Mouse (Mus musculus): ENCODE data around the gene Ptgir. TPM values are rescaled to one million over a fixed set of nuclear protein-coding genes. Genes with fewer than 3 reads are reported as not detected.
"Not testable (repeated sequence)": the region's sequence is repeated elsewhere in the genome, so short reads cannot be mapped to it uniquely, and the experiment has no call there.

The Ptgir gene
- polyA plus RNA-seq, 1 experiment, result 0.20 TPM

DNA sequence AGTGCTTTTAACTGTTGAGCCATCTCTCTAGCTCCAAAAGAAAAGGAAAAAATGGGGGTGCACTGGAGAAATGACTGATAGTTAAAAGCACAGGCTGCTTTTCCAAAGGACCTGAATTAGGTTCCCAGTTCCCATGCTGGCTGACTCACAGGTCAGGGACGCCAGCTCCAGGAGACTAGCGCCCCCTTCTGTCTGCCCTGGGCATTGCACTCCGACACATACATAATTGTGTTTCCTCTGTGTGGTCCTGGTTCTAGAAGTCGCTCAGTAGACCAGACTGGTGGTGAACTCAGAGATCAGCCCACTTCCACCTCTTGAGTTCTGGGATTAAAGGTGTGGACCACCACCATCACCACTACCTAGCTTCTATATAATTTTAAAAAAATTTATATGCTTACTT, 31.0 kb downstream of the Ptgir start:
- no peak for DNase-seq (ENCODE audit: extremely low spot score in 1 of 2, low spot score in 1 of 2)

DNA sequence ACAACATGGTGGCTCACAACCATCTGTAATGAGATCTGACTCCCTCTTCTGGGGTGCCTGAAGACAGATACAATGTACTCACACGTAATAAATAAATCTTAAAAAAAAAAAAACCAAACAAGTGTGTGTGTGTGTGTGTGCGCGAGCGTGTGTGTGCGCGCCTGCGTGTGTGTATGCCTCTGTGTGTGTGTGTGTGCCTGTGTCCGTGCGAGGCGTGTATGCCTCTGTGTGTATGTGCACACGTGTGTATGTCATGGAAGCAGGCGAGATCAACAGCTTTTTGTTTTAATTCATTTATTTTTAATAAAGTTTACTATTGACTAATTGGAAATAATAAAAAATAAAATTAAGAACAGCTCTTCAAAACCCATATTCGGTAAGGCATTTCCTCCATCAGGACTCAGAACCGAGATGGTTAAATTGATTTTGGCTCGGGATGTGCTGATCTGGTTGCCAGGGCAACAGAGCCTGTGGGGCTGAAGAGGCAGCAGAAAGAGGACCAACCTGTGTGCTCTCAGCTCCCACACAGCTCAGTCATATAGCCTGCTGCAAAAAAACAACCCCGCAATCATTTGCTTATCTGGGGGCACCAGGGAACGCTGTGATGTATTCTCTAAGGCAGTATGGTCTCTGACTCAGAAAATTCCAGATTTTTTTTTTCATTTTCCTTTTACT, 32.0 kb downstream of the Ptgir start:
- DNase-seq (ENCODE audit: extremely low spot score in 1 of 2, low spot score in 1 of 2), result peak in 1 of 2 experiments; percentile 80

GRCm38 (mm10) chr7:16940292-16940691, 34.0 kb downstream of the Ptgir start:
- DNase-seq (ENCODE audit: extremely low spot score in 1 of 2, low spot score in 1 of 2), result peak in 1 of 2 experiments; percentile 89

DNA sequence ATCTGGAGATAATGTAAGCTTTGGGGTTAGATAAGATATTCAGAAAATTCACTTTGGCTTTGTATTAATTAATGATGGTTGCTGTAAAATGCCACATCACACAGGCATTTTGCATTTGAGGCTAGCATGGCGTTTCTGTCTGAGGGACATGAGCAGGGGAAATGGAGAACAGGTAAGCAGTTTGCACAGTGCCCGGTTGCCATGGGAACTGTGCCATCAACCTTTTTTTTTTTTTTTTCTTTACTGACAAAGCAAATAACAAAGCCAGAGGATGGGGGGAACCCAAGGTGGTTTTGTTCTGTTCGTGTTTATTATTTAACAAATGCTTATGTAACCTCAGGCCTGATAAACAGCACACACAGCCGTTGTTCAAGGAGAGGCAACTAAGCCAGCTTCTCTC, 36.6 kb downstream of the Ptgir start:
- DNase-seq (ENCODE audit: extremely low spot score in 1 of 2, low spot score in 1 of 2), result no peak

DNA sequence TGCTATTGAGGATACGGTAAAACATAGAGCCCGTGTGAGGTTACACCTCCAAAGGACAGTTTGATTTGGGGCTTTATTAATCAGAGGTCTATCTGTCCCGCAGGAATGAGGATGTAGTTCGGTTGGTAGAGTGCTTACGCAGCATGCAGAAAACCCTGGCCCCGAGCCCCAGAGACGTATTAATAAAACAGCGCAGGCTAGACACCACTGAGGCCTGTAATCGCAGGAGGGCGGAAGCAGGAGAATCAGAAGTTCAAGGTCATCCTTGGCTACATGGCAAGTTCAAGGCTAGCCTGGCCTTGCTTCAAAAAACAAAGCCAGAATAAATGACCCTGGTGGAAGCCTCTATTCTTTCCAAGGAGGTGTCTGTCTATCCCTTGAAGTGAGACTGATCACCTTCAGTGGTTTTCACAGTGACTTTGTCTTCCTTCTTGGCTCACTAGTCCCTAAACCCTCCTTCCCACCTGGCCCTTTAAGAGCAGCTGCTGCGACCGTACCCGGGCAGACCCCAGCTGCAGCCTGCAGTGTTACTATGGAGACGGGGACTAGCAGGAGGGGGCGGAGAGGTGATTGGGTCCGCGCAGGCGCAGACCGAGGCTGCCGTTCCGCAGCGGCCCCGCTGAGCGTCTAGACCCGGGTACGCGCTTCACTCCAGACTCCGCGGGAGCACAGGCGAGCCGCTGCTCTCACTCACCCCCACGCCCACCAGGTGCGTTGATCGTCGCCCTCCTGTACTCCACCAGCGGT, 37.9 kb downstream of the Ptgir start, which contains the start of gene Pnmal2:
Gene Pnmal2 (plus strand): TSS at position 622 of the 747 bp plus-strand sequence.
- peak; percentile 82 to 91 for DNase-seq (ENCODE audit: extremely low spot score in 1 of 2, low spot score in 1 of 2)

GRCm38 (mm10) chr7:16944808-16945315, 38.6 kb downstream of the Ptgir start:
- no peak for DNase-seq (ENCODE audit: extremely low spot score in 1 of 2, low spot score in 1 of 2)

DNA sequence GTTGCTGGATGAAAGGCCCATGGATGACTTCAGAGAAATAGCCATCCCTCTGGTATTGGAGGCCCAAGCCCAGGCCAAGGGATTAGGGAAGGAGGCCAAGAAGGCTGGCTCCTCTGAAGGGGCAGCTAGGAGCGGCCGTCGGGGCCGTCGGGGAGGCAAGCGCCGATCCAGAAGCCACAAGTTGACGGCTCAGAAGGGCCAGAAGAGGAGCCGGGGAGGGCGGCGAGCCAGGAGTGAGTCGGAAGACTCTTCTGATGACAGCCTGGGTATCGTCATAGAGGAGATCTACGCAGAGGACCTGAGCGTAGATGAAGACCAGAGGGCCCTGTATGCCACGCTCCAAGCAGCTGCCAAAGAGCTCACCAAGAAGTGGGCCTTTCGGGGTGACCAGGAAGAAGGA, 39.1 kb downstream of the Ptgir start:
- DNase-seq (ENCODE audit: extremely low spot score in 1 of 2, low spot score in 1 of 2), result no peak

DNA sequence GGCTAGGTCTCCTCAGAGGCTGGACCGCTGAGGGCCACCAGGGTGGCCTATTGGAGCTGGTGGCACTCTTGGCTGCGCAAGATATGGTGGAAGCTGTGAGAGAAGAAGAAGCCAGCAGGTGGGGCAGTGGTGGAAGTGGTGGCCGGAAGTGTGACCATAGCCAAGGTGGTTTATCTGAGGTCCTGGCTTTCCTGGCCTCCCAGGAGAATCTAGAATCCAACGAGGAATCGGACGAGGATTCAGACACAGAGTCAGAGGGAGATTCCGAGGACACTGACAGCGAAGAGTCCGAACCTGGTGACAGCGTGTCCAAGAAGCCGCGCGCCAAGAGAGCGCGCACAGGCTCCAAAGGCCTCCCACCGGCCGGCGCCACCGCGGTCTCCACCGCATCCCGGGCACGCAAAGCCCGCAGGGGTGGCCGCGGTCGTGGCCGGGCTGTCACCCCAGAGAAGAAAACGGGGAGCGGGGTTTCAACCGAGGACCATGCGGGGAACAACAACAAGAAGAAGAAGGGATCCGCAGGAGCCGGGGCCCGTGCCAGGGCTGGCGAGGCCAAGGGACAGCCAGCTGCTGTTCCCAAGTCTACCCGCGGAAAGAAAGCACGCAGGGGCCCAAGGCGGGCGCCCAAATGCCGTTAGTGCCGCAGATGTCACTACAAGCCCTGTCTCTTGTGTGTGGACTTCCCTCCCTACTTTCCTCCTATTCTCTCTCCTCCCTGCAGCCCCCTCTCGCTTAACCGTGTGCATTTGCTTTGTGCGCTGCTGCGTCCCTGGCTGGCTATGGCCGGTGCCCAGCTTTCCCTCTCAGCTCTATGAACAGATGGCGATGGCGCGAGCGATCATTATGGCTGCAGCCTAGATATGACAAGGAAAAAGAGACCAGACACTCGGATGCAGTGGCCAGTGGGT, 40.4 kb downstream of the Ptgir start:
- DNase-seq (ENCODE audit: extremely low spot score in 1 of 2, low spot score in 1 of 2), result no peak

DNA sequence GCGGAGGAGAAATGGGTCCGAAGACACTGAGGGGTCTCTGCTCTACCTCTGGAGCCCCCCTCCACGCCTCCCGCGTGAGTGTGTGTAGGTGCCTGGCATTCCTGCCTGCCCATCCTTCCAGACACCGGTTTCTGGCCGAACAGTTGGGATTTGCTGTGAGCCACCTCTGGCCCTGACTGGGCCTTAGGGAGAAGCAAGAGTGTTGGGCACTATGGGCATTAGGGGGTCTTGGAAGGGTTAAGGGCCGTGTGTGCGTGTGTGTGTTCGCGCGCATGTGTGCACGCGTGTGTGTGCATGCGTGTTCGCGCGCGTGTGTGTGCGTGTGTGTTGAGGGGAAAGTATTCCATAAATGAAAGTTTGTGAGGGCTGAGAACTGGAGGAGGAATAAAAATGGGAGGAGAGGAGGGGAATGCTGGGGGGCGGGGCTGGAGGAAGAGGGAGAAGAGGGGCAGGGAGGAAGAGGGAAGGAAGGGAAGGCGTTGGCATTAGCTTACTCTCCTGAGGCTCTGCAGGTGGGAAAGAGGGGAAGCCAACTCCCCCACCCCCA, 41.1 kb downstream of the Ptgir start:
- DNase-seq (ENCODE audit: extremely low spot score in 1 of 2, low spot score in 1 of 2), result peak in 1 of 2 experiments; percentile 69

DNA sequence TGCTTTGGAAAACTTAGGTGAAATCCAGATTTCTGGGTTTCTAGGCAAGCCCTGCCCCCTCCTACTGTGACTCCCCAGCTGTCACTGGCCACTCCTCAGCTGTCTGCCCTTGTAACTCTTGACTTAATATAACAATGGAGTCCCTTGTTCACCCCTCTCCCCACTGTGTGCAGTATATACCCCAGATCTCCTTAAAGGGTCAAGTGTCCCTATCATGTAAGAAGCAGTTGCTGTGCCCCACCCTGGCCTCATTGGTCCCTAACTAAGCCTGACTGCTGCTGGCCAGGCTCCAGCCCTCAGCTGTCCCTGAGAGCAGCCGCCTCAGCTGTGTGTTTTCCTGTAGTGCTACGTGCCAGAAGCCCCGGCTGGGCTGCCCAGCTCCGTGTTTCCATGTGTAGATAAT, 41.7 kb downstream of the Ptgir start:
- no peak for DNase-seq (ENCODE audit: extremely low spot score in 1 of 2, low spot score in 1 of 2)

GRCm38 (mm10) chr7:16948923-16949458, 42.7 kb downstream of the Ptgir start:
- no peak for DNase-seq (ENCODE audit: extremely low spot score in 1 of 2, low spot score in 1 of 2)

GRCm38 (mm10) chr7:16949908-16950841, 43.9 kb downstream of the Ptgir start:
- peak; percentile 80 to 93 for DNase-seq (ENCODE audit: extremely low spot score in 1 of 2, low spot score in 1 of 2)

GRCm38 (mm10) chr7:16950861-16951635, 44.8 kb downstream of the Ptgir start:
- peak in 1 of 2 experiments; percentile 92 for DNase-seq (ENCODE audit: extremely low spot score in 1 of 2, low spot score in 1 of 2)

DNA sequence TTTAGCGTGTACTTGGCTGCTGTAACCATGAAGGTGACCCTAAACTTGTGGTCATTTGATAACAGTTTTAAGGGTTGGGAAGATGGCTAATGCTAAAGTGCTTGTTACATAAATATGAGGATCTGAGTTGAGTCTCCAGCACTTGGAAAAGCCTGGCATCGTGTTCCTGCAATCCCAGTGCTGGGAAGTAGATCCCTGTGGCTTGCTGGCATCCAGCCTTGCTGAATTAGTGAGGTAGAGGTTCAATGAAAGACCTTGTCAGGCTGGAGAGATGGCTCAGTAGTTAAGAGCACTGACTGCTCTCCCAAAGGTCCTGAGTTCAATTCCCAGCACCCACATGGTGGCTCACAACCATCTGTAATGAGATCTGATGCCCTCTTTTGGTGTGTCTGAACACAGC, 47.5 kb downstream of the Ptgir start:
- not testable (repeated sequence) for DNase-seq (ENCODE audit: extremely low spot score in 1 of 2, low spot score in 1 of 2)

GRCm38 (mm10) chr7:16955712-16956111, 49.4 kb downstream of the Ptgir start:
- no peak for DNase-seq (ENCODE audit: extremely low spot score in 1 of 2, low spot score in 1 of 2)

DNA sequence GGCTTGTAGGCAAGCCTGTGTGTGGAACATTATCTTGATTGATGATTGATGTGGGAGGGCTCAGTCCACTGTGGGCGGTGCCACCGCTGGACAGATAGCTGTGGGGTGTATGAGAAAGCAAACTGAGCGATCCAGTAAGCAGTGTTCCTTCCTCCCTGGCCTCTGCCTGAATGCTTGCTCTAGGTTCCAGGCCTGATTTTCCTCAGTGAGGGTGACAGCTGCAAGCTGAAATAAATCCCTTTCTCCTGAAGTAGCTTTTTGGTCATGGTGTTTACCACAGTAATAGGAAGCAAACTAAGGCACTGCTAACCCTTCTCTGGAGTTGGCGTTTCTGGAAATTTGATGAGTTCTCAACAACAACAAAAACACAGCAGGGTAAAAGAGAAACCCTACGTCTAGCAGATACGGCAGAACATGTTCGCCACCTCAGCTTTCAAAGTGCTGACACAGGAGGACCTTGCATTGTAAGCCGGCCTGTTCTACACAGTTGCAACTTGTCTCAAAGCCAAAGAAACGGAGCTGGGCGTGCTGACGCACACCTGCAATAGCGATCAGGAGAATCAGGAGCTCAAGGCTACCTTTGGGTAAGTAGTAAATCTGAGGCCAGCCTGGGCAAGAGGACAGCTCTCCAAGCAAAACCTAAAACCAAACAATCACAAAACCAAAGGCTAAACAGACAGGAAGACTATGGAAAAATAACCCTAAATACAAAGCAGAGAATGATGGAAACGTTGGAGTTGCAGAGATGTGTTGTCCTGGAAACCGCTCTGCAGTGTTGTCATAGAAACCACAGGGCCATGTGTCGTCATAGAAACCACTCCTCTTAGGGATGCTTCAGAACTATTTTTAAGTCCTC, 50.3 kb downstream of the Ptgir start:
- peak; percentile 80 to 84 for DNase-seq (ENCODE audit: extremely low spot score in 1 of 2, low spot score in 1 of 2)

- peak; percentile 94 to 96 for DNase-seq (ENCODE audit: extremely low spot score in 1 of 2, low spot score in 1 of 2)
These were observed 53.4 kb downstream of the Ptgir start, which contains the start of gene Pnmal1 for GRCm38 (mm10) chr7:16959539-16960187. TSS of gene Pnmal1 (plus strand) at chr7:16959679.
